Comparison of ENCODE assay signal across 17 mouse cellular contexts in genomic region chr17:75534314-75535020, GRCm38 (mm10). TPM values are rescaled to one million over a fixed set of nuclear protein-coding genes. Genes with fewer than 3 reads are reported as not detected.
DNase-seq lines count a peak whose midpoint lies in the region; ATAC-seq lines count a peak whose summit lies in the region.
"Had no signal": no experiment of that assay in that cellular context is flagged by ENCODE, and none has a peak within 500 bp of the region (broad histone marks: within the 10 kb centered on the region; RNA-seq: fewer than 3 reads in every experiment).

No protein-coding gene starts in this region.

- H3K9me3 ChIP-seq in heart, embryonic 14.5 days (ENCODE audit: control insufficient read depth, low read length), result no peaks in the 10 kb centered on the region
- no peaks in the 10 kb centered on the region for H3K9me3 ChIP-seq in hindbrain, embryonic 13.5 days
- H3K9me3 ChIP-seq: limb, embryonic 12.5 days had no signal

- H3K27me3 ChIP-seq in heart, embryonic 14.5 days (ENCODE audit: control insufficient read depth, insufficient read depth, low read length), result no peaks in the 10 kb centered on the region
- no peaks in the 10 kb centered on the region for H3K27me3 ChIP-seq in hindbrain, embryonic 13.5 days
- H3K27me3 ChIP-seq: limb, embryonic 12.5 days had no signal

- no peak for DNase-seq in heart, adult 8-10 months (ENCODE audit: low spot score)
- peak; percentile 11 for DNase-seq in retina, postnatal 1 day
- DNase-seq in retina, embryonic 14.5 days (ENCODE audit: low spot score), result no peak
- no peak for DNase-seq in adrenal gland, postnatal 36 days
- DNase-seq in gastrocnemius, adult 18-20 months (ENCODE audit: low spot score), result no peak
- DNase-seq: adrenal gland, adult 2 months; B cell, adult 2 months; embryo, embryonic 11 days; kidney, adult 11 months; midbrain, embryonic 14.5 days; thymus, postnatal 25 days had no signal

- peaks cover 4 to 6% of the 10 kb centered on the region in 2 experiments; a peak in 3 of 4 replicates for H3K4me1 ChIP-seq in heart, embryonic 14.5 days (ENCODE audit: control insufficient read depth in 2 of 2, insufficient read depth in 2 of 2, low read length in 2 of 2)
- peaks cover 5% of the 10 kb centered on the region; the same call in 1 of the 2 replicates for H3K4me1 ChIP-seq in hindbrain, embryonic 13.5 days (replicated peaks)
- H3K4me1 ChIP-seq: limb, embryonic 12.5 days had no signal

- 0 out of 2 replicates have a peak, but pooled peaks have one; percentile 31 for ATAC-seq in heart, embryonic 14.5 days (ENCODE audit: insufficient number of reproducible peaks, insufficient read depth, low FRiP score, low read depth)
- peak; percentile 67 for ATAC-seq in hindbrain, embryonic 13.5 days (ENCODE audit: low FRiP score)
- ATAC-seq: forebrain, embryonic 16.5 days had no signal

- no peak overlapping the region for H3K9ac ChIP-seq in heart, embryonic 14.5 days (ENCODE audit: low read length)
- H3K9ac ChIP-seq in hindbrain, embryonic 13.5 days, result 0 out of 2 replicates have a peak overlapping the region, but pooled peaks have one; percentile 13
- H3K9ac ChIP-seq: limb, embryonic 12.5 days had no signal

- no peak overlapping the region for H3K4me2 ChIP-seq in heart, embryonic 14.5 days (ENCODE audit: low read length)
- no peak overlapping the region for H3K4me2 ChIP-seq in hindbrain, embryonic 13.5 days
- H3K4me2 ChIP-seq: limb, embryonic 12.5 days had no signal

- H3K4me3 ChIP-seq in heart, embryonic 14.5 days (ENCODE audit: control insufficient read depth in 1 of 2, insufficient read depth in 1 of 2, low read depth in 1 of 2, low read length in 2 of 2), result no peak overlapping the region
- H3K4me3 ChIP-seq in hindbrain, embryonic 13.5 days, result no peak overlapping the region
- H3K4me3 ChIP-seq: erythroblast, embryonic 14.5 days; layer of hippocampus, adult 2 months; limb, embryonic 12.5 days had no signal

- 62% methylated on average over 12 of the region's 12 CpGs for WGBS in heart, embryonic 14.5 days
- WGBS in hindbrain, embryonic 13.5 days, result 62% methylated on average over 12 of the region's 12 CpGs

- H3K36me3 ChIP-seq in heart, embryonic 14.5 days (ENCODE audit: control insufficient read depth, insufficient read depth, low read length), result peaks cover 25% of the 10 kb centered on the region
- H3K36me3 ChIP-seq in hindbrain, embryonic 13.5 days, result peaks cover 22% of the 10 kb centered on the region

- H3K27ac ChIP-seq in heart, embryonic 14.5 days (replicated peaks in 1 of 2; ENCODE audit: control insufficient read depth in 1 of 2, insufficient read depth in 1 of 2, low read depth in 2 of 2, low read length in 2 of 2), result no peak overlapping the region
- no peak overlapping the region for H3K27ac ChIP-seq in hindbrain, embryonic 13.5 days
- H3K27ac ChIP-seq: layer of hippocampus, adult 2 months; limb, embryonic 12.5 days had no signal

RNA-seq across cellular contexts. Expression of gene Fam98a, which starts 17.3 kb away (rescaled TPM):
- 7.2 and 8.8 TPM in 2 replicates for polyA plus RNA-seq in heart, embryonic 14.5 days (2014; fragmentation: Nextera tagmentation; extraction: Ambion mirVana)
- 10 to 100 TPM; 40.3 to 43.8 (median 40.8) TPM for total RNA-seq in heart, adult 8-10 months (2022)
- 29.9 and 30.5 TPM in 2 replicates for polyA plus RNA-seq in hindbrain, embryonic 13.5 days (2015; fragmentation: Nextera tagmentation; extraction: Ambion mirVana)
- total RNA-seq in adrenal gland, postnatal 36 days (2021), result 10 to 100 TPM; 27.1 to 41.8 TPM
- 10 to 100 TPM; 30.0 to 34.6 TPM for total RNA-seq in gastrocnemius, adult 18-20 months (2021)
